8 mouse cellular contexts compared by ENCODE assay signal in the genomic region with DNA sequence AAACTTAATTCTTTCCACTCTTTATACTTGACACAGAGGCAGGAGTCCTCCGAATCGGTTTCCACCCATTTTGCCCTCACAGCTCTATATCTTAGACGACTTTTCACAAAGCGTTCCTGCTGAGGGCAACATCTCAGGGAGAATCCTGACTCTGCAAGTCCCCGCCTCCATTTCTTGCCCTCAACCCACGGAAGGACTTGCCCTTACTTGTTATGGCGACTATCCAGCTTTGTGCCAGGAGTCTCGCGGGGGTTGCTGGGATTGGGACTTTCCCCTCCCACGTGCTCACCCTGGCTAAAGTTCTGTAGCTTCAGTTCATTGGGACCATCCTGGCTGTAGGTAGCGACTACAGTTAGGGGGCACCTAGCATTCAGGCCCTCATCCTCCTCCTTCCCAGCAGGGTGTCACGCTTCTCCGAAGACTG. TPM values are rescaled to one million over a fixed set of nuclear protein-coding genes. Genes with fewer than 3 reads are reported as not detected.
A peak's percentile ranks its signal among the peaks of the same experiment; 100 is the strongest.
DNase-seq lines count a peak whose midpoint lies in the region; ATAC-seq and TF ChIP-seq lines count a peak whose summit lies in the region.

A gene (minus strand): TSS at position 165 of the 424 bp plus-strand sequence.
A gene (plus strand): TSS at position 269 of the 424 bp plus-strand sequence.

- in situ Hi-C loops in Patski (cut with MboI; ENCODE audit: low pct_unique_long_range_greater_than_20kb): loop anchor here (5.0 kb wide), 1 partner anchor 42 kb away; a partner anchor contains a TSS

- peak within 1 kb of the TSS; percentile 90 for H3K9ac ChIP-seq in hindbrain, embryonic 13.5 days

- DNase-seq in Patski (ENCODE audit: low read depth, low spot score): peak; percentile 54
- DNase-seq in cerebellum, postnatal 14 days: peak; percentile 90
- peak; percentile 84 to 87 for DNase-seq in frontal cortex, postnatal 14 days (ENCODE audit: low spot score in 2 of 2)
- DNase-seq in layer of hippocampus, postnatal 25 days (ENCODE audit: extremely low spot score in 1 of 2, low spot score in 1 of 2): peak; percentile 48 to 65
- peak; percentile 95 for DNase-seq in lung, postnatal 25 days (ENCODE audit: low spot score)
- DNase-seq in retina, embryonic 14.5 days (ENCODE audit: low spot score): peak; percentile 94
- DNase-seq in thymus, postnatal 4 days: peak; percentile 86

- no peak for ATAC-seq in Patski
- peak; percentile 57 for ATAC-seq in hindbrain, embryonic 13.5 days (ENCODE audit: low FRiP score)

- peaks cover 46% of the 10 kb centered on the region for H3K4me1 ChIP-seq in hindbrain, embryonic 13.5 days (replicated peaks)

- POLR2A ChIA-PET in Patski (lab: Charles Lee): interaction anchor here (0.5 to 1.2 kb wide), 3 partner anchors 33 to 60 kb away, joined by 3 to 5 read pairs (median 4); no protein-coding TSS in a partner anchor

- WGBS in hindbrain, embryonic 13.5 days: under 1% methylated on average over 13 of the region's 13 CpGs

- peak within 1 kb of the TSS; percentile 85 for H3K4me3 ChIP-seq in hindbrain, embryonic 13.5 days

- no peaks in the 10 kb centered on the region for H3K27me3 ChIP-seq in Patski
- no peaks in the 10 kb centered on the region for H3K27me3 ChIP-seq in hindbrain, embryonic 13.5 days

- peak within 1 kb of the TSS; percentile 93 for H3K27ac ChIP-seq in hindbrain, embryonic 13.5 days

- no peak for TF ChIP-seq CTCF in Patski (IDR thresholded peaks at IDR 0.05)

- CTCF ChIA-PET in Patski (lab: Charles Lee): interaction anchor here (0.7 to 1.6 kb wide), 5 partner anchors 17 to 37 kb away, joined by 3 to 7 read pairs (median 3); no protein-coding TSS in a partner anchor

- peak within 1 kb of the TSS; percentile 91 for H3K4me2 ChIP-seq in hindbrain, embryonic 13.5 days

- no peaks in the 10 kb centered on the region for H3K36me3 ChIP-seq in hindbrain, embryonic 13.5 days

- no peaks in the 10 kb centered on the region for H3K9me3 ChIP-seq in hindbrain, embryonic 13.5 days

RNA-seq across cellular contexts. Expression of the first gene that starts in this region (rescaled TPM):
- polyA plus RNA-seq in Patski (2021): 11.4 TPM
- 23.0 and 24.2 TPM in 2 replicates for polyA plus RNA-seq in hindbrain, embryonic 13.5 days (2015; fragmentation: Nextera tagmentation; extraction: Ambion mirVana)
- 10 to 100 TPM; 11.7 to 12.5 TPM for total RNA-seq in layer of hippocampus, postnatal 25 days (2021)

RNA-seq across cellular contexts. Expression of the second gene that starts in this region (rescaled TPM):
- polyA plus RNA-seq in Patski (2021): 92.8 TPM
- 76.3 and 78.1 TPM in 2 replicates for polyA plus RNA-seq in hindbrain, embryonic 13.5 days (2015; fragmentation: Nextera tagmentation; extraction: Ambion mirVana)
- 10 to 100 TPM; 24.3 to 29.8 TPM for total RNA-seq in layer of hippocampus, postnatal 25 days (2021)
